Mouse (Mus musculus): ENCODE results near the gene Ecd. TPM values are rescaled to one million over a fixed set of nuclear protein-coding genes. Genes with fewer than 3 reads are reported as not detected.

Gene Ecd
- total and polyA plus RNA-seq, 2 experiments from 2014 or later = 36.3 to 42.6 TPM

- no peak overlapping the region for H3K9ac ChIP-seq (replicated peaks; ENCODE audit: low read length, poor library complexity, severe bottlenecking)
- H3K4me1 ChIP-seq (ENCODE audit: insufficient read depth, low read length) = no peaks in the 10 kb centered on the region
- H3K4me3 ChIP-seq (ENCODE audit: low read depth, low read length) = no peak overlapping the region
- H3K27me3 ChIP-seq (ENCODE audit: insufficient read depth, low read length) = no peaks in the 10 kb centered on the region
- no peak for ATAC-seq (ENCODE audit: low FRiP score)
- H3K4me2 ChIP-seq (ENCODE audit: low read depth, low read length, poor library complexity, severe bottlenecking) = no peak overlapping the region
- peaks cover 14% of the 10 kb centered on the region for H3K36me3 ChIP-seq (ENCODE audit: insufficient read depth, low read length)
- no peak for DNase-seq (ENCODE audit: low spot score)
- H3K27ac ChIP-seq (ENCODE audit: low read depth, low read length) = no peak overlapping the region
- WGBS = 85% methylated on average over 7 of the region's 7 CpGs
- H3K9me3 ChIP-seq (ENCODE audit: low read length) = no peaks in the 10 kb centered on the region
- no peak for TF ChIP-seq CTCF (IDR thresholded peaks at IDR 0.05)
These were observed 7.1 kb downstream of the Ecd start for GRCm38 (mm10) chr14:20340866-20341265.

GRCm38 (mm10) chr14:20340149-20340548 is 7.8 kb downstream of the Ecd start:
- peak; percentile 63 for TF ChIP-seq CTCF (IDR thresholded peaks at IDR 0.05)
- H3K4me2 ChIP-seq (ENCODE audit: low read depth, low read length, poor library complexity, severe bottlenecking) = no peak overlapping the region
- peaks cover 21% of the 10 kb centered on the region for H3K36me3 ChIP-seq (ENCODE audit: insufficient read depth, low read length)
- no peak for ATAC-seq (ENCODE audit: low FRiP score)
- H3K27me3 ChIP-seq (ENCODE audit: insufficient read depth, low read length) = no peaks in the 10 kb centered on the region
- no peak overlapping the region for H3K4me3 ChIP-seq (ENCODE audit: low read depth, low read length)
- no peaks in the 10 kb centered on the region for H3K4me1 ChIP-seq (ENCODE audit: insufficient read depth, low read length)
- no peak for DNase-seq (ENCODE audit: low spot score)
- 86% methylated on average over 8 of the region's 8 CpGs for WGBS
- no peaks in the 10 kb centered on the region for H3K9me3 ChIP-seq (ENCODE audit: low read length)
- no peak overlapping the region for H3K9ac ChIP-seq (replicated peaks; ENCODE audit: low read length, poor library complexity, severe bottlenecking)
- H3K27ac ChIP-seq (ENCODE audit: low read depth, low read length) = no peak overlapping the region

- H3K27me3 ChIP-seq (ENCODE audit: insufficient read depth, low read length) = no peaks in the 10 kb centered on the region
- no peaks in the 10 kb centered on the region for H3K9me3 ChIP-seq (ENCODE audit: low read length)
- H3K36me3 ChIP-seq (ENCODE audit: insufficient read depth, low read length) = peaks cover 22% of the 10 kb centered on the region
- no peaks in the 10 kb centered on the region for H3K4me1 ChIP-seq (ENCODE audit: insufficient read depth, low read length)
- 95% methylated on average over 5 of the region's 5 CpGs for WGBS
- DNase-seq (ENCODE audit: low spot score) (no peak), ATAC-seq (ENCODE audit: low FRiP score) (no peak)
- H3K9ac ChIP-seq (replicated peaks; ENCODE audit: low read length, poor library complexity, severe bottlenecking) = no peak overlapping the region
- H3K4me2 ChIP-seq (ENCODE audit: low read depth, low read length, poor library complexity, severe bottlenecking) = no peak overlapping the region
- 0 out of 2 replicates have a peak, but pooled peaks have one; percentile 14 for TF ChIP-seq CTCF (IDR thresholded peaks at IDR 0.05)
- no peak overlapping the region for H3K4me3 ChIP-seq (ENCODE audit: low read depth, low read length)
- H3K27ac ChIP-seq (ENCODE audit: low read depth, low read length) = no peak overlapping the region
These were observed 8.5 kb downstream of the Ecd start for GRCm38 (mm10) chr14:20339415-20339814.

- Histone ChIP-seq H3K4me1 (ENCODE audit: insufficient read depth, low read length) (no peaks in the 10 kb centered on the region), H3K4me2 (ENCODE audit: low read depth, low read length, poor library complexity, severe bottlenecking) (no peak overlapping the region), H3K9me3 (ENCODE audit: low read length) (no peaks in the 10 kb centered on the region), H3K9ac (replicated peaks; ENCODE audit: low read length, poor library complexity, severe bottlenecking) (no peak overlapping the region), H3K36me3 (ENCODE audit: insufficient read depth, low read length) (peaks cover 55% of the 10 kb centered on the region), H3K27ac (ENCODE audit: low read depth, low read length) (no peak overlapping the region), H3K27me3 (ENCODE audit: insufficient read depth, low read length) (no peaks in the 10 kb centered on the region), H3K4me3 (ENCODE audit: low read depth, low read length) (no peak overlapping the region)
- TF ChIP-seq CTCF (IDR thresholded peaks at IDR 0.05) = no peak
- 95% methylated on average over 4 of the region's 4 CpGs for WGBS
- DNase-seq (ENCODE audit: low spot score) = no peak
- no peak for ATAC-seq (ENCODE audit: low FRiP score)
These were observed 16.6 kb downstream of the Ecd start for GRCm38 (mm10) chr14:20331316-20331715.

- Histone ChIP-seq H3K36me3 (ENCODE audit: insufficient read depth, low read length) (peaks cover 50% of the 10 kb centered on the region), H3K4me2 (ENCODE audit: low read depth, low read length, poor library complexity, severe bottlenecking) (no peak overlapping the region), H3K27me3 (ENCODE audit: insufficient read depth, low read length) (no peaks in the 10 kb centered on the region), H3K27ac (ENCODE audit: low read depth, low read length) (no peak overlapping the region), H3K9me3 (ENCODE audit: low read length) (no peaks in the 10 kb centered on the region), H3K9ac (replicated peaks; ENCODE audit: low read length, poor library complexity, severe bottlenecking) (no peak overlapping the region), H3K4me1 (ENCODE audit: insufficient read depth, low read length) (no peaks in the 10 kb centered on the region), H3K4me3 (ENCODE audit: low read depth, low read length) (no peak overlapping the region)
- 81% methylated on average over 9 of the region's 9 CpGs for WGBS
- TF ChIP-seq CTCF (IDR thresholded peaks at IDR 0.05) = peak; percentile 47
- DNase-seq (ENCODE audit: low spot score) = no peak
- no peak for ATAC-seq (ENCODE audit: low FRiP score)
These were observed 19.4 kb downstream of the Ecd start for GRCm38 (mm10) chr14:20328474-20328873.

- H3K9ac ChIP-seq (replicated peaks; ENCODE audit: low read length, poor library complexity, severe bottlenecking) = no peak overlapping the region
- no peak overlapping the region for H3K4me2 ChIP-seq (ENCODE audit: low read depth, low read length, poor library complexity, severe bottlenecking)
- DNase-seq (ENCODE audit: low spot score) = no peak
- WGBS = 97% methylated on average over 9 of the region's 9 CpGs
- no peak for ATAC-seq (ENCODE audit: low FRiP score)
- TF ChIP-seq CTCF (IDR thresholded peaks at IDR 0.05) = no peak
- no peak overlapping the region for H3K4me3 ChIP-seq (ENCODE audit: low read depth, low read length)
- no peaks in the 10 kb centered on the region for H3K27me3 ChIP-seq (ENCODE audit: insufficient read depth, low read length)
- H3K9me3 ChIP-seq (ENCODE audit: low read length) = no peaks in the 10 kb centered on the region
- peaks cover 46% of the 10 kb centered on the region for H3K36me3 ChIP-seq (ENCODE audit: insufficient read depth, low read length)
- H3K27ac ChIP-seq (ENCODE audit: low read depth, low read length) = no peak overlapping the region
- H3K4me1 ChIP-seq (ENCODE audit: insufficient read depth, low read length) = no peaks in the 10 kb centered on the region
These were observed 23.7 kb downstream of the Ecd start for GRCm38 (mm10) chr14:20324196-20324595.
